Comparison of ENCODE assay signal across 24 mouse cellular contexts in the genomic region with DNA sequence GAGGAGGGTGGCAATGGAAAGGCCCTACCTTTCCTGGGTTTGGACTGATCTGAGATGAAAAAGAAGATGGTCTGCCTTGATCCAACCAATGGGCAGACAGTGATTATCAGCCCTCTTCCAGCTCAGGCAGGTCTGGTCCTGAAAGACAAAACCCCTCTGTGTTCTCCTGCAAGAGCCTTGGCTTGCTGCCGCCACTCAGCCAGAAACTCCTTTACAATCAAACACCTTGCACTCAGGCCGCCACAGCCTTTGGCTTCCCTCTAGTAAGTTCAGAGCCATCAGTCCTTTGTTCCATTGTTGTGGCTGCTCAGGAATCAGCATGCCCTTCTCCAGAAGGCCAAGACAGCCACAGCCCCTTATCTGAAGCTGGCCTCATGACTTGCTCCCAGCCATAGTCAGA. TPM values are rescaled to one million over a fixed set of nuclear protein-coding genes. Genes with fewer than 3 reads are reported as not detected.
DNase-seq lines count a peak whose midpoint lies in the region; ATAC-seq and TF ChIP-seq lines count a peak whose summit lies in the region.
"Had no signal": no experiment of that assay in that cellular context is flagged by ENCODE, and none has a peak within 500 bp of the region (broad histone marks: within the 10 kb centered on the region; RNA-seq: fewer than 3 reads in every experiment).

No protein-coding gene starts in this region.

- no peak for ATAC-seq in forebrain, embryonic 13.5 days
- ATAC-seq in forebrain, embryonic 11.5 days (replicated peaks; ENCODE audit: low FRiP score): no peak
- ATAC-seq in heart, embryonic 14.5 days (ENCODE audit: insufficient number of reproducible peaks, insufficient read depth, low FRiP score, low read depth): no peak
- no peak for ATAC-seq in lung, embryonic 14.5 days (ENCODE audit: insufficient read depth)
- no peak for ATAC-seq in forebrain, embryonic 14.5 days
- ATAC-seq: intestine, embryonic 15.5 days; lung, postnatal 0 days had no signal

- no peak overlapping the region for H3K4me2 ChIP-seq in forebrain, embryonic 13.5 days
- no peak overlapping the region for H3K4me2 ChIP-seq in forebrain, embryonic 11.5 days (ENCODE audit: low read depth, low read length, severe bottlenecking)
- H3K4me2 ChIP-seq in heart, embryonic 14.5 days (ENCODE audit: low read length): no peak overlapping the region
- H3K4me2 ChIP-seq in lung, embryonic 14.5 days: no peak overlapping the region
- no peak overlapping the region for H3K4me2 ChIP-seq in forebrain, embryonic 14.5 days (ENCODE audit: low read length)
- H3K4me2 ChIP-seq: hindbrain, embryonic 14.5 days; intestine, embryonic 15.5 days; limb, embryonic 15.5 days; midbrain, embryonic 13.5 days had no signal

- peaks cover 22% of the 10 kb centered on the region for H3K4me1 ChIP-seq in forebrain, embryonic 13.5 days
- no peaks in the 10 kb centered on the region for H3K4me1 ChIP-seq in forebrain, embryonic 11.5 days (replicated peaks; ENCODE audit: control insufficient read depth, insufficient read depth, low read length)
- H3K4me1 ChIP-seq in heart, embryonic 14.5 days (ENCODE audit: control insufficient read depth in 2 of 2, insufficient read depth in 2 of 2, low read length in 2 of 2): peaks cover 28 to 72% of the 10 kb centered on the region in 2 experiments
- H3K4me1 ChIP-seq in lung, embryonic 14.5 days (ENCODE audit: insufficient read depth): no peaks in the 10 kb centered on the region
- 0 out of 2 replicates have a peak, but pooled peaks cover 2% of the 10 kb centered on the region for H3K4me1 ChIP-seq in forebrain, embryonic 14.5 days (ENCODE audit: control insufficient read depth, insufficient read depth, low read length)

- TF ChIP-seq CTCF in lung, embryonic 14.5 days (IDR thresholded peaks at IDR 0.05; ENCODE audit: low read depth): no peak

- no peak overlapping the region for H3K9ac ChIP-seq in forebrain, embryonic 13.5 days
- H3K9ac ChIP-seq in forebrain, embryonic 11.5 days (ENCODE audit: low read length): no peak overlapping the region
- no peak overlapping the region for H3K9ac ChIP-seq in heart, embryonic 14.5 days (ENCODE audit: low read length)
- H3K9ac ChIP-seq in lung, embryonic 14.5 days: no peak overlapping the region
- H3K9ac ChIP-seq in forebrain, embryonic 14.5 days (ENCODE audit: low read length): no peak overlapping the region
- H3K9ac ChIP-seq: hindbrain, embryonic 14.5 days; intestine, embryonic 15.5 days; limb, embryonic 15.5 days; liver, embryonic 14.5 days; midbrain, embryonic 13.5 days had no signal

- H3K27ac ChIP-seq in forebrain, embryonic 13.5 days: peak overlapping the region; percentile 31; the same call in 1 of the 2 replicates
- no peak overlapping the region for H3K27ac ChIP-seq in forebrain, embryonic 11.5 days (ENCODE audit: low read depth, low read length)
- H3K27ac ChIP-seq in heart, embryonic 14.5 days (replicated peaks in 1 of 2; ENCODE audit: control insufficient read depth in 1 of 2, insufficient read depth in 1 of 2, low read depth in 2 of 2, low read length in 2 of 2): peak overlapping the region; percentile 6 to 64; a peak in 3 of 4 replicates
- peak overlapping the region; percentile 40; the same call in 1 of the 2 replicates for H3K27ac ChIP-seq in lung, embryonic 14.5 days (ENCODE audit: low read depth)
- H3K27ac ChIP-seq in forebrain, embryonic 14.5 days (ENCODE audit: low read depth, low read length): no peak overlapping the region
- H3K27ac ChIP-seq: hindbrain, embryonic 14.5 days; intestine, embryonic 15.5 days; left cerebral cortex, adult 2 months; limb, embryonic 15.5 days; liver, embryonic 14.5 days; midbrain, embryonic 13.5 days; stomach, postnatal 0 days had no signal

- no peaks in the 10 kb centered on the region for H3K27me3 ChIP-seq in forebrain, embryonic 13.5 days
- no peaks in the 10 kb centered on the region for H3K27me3 ChIP-seq in forebrain, embryonic 11.5 days (ENCODE audit: control insufficient read depth, insufficient read depth, low read length)
- H3K27me3 ChIP-seq in heart, embryonic 14.5 days (ENCODE audit: control insufficient read depth, insufficient read depth, low read length): no peaks in the 10 kb centered on the region
- no peaks in the 10 kb centered on the region for H3K27me3 ChIP-seq in lung, embryonic 14.5 days (ENCODE audit: insufficient read depth, low read length)
- no peaks in the 10 kb centered on the region for H3K27me3 ChIP-seq in forebrain, embryonic 14.5 days (replicated peaks; ENCODE audit: control insufficient read depth, insufficient read depth, low read length)
- H3K27me3 ChIP-seq: intestine, embryonic 15.5 days; limb, embryonic 15.5 days; midbrain, embryonic 13.5 days had no signal

- 53% methylated on average over 2 of the region's 2 CpGs for WGBS in forebrain, embryonic 13.5 days
- 60% methylated on average over 2 of the region's 2 CpGs for WGBS in forebrain, embryonic 11.5 days
- 62% methylated on average over 2 of the region's 2 CpGs for WGBS in heart, embryonic 14.5 days
- 74% methylated on average over 2 of the region's 2 CpGs for WGBS in lung, embryonic 14.5 days
- WGBS in forebrain, embryonic 14.5 days: 46% methylated on average over 2 of the region's 2 CpGs

- H3K9me3 ChIP-seq in forebrain, embryonic 13.5 days (replicated peaks): no peaks in the 10 kb centered on the region
- H3K9me3 ChIP-seq in forebrain, embryonic 11.5 days (ENCODE audit: control insufficient read depth, low read length): no peaks in the 10 kb centered on the region
- no peaks in the 10 kb centered on the region for H3K9me3 ChIP-seq in heart, embryonic 14.5 days (ENCODE audit: control insufficient read depth, low read length)
- no peaks in the 10 kb centered on the region for H3K9me3 ChIP-seq in lung, embryonic 14.5 days (ENCODE audit: low read depth, low read length)
- H3K9me3 ChIP-seq in forebrain, embryonic 14.5 days (replicated peaks; ENCODE audit: control insufficient read depth, low read length): no peaks in the 10 kb centered on the region
- H3K9me3 ChIP-seq: intestine, embryonic 15.5 days; limb, embryonic 15.5 days; midbrain, embryonic 13.5 days had no signal

- H3K4me3 ChIP-seq in forebrain, embryonic 13.5 days: no peak overlapping the region
- no peak overlapping the region for H3K4me3 ChIP-seq in forebrain, embryonic 11.5 days (ENCODE audit: low read depth, low read length)
- H3K4me3 ChIP-seq in heart, embryonic 14.5 days (ENCODE audit: control insufficient read depth in 1 of 2, insufficient read depth in 1 of 2, low read depth in 1 of 2, low read length in 2 of 2): no peak overlapping the region
- no peak overlapping the region for H3K4me3 ChIP-seq in lung, embryonic 14.5 days (ENCODE audit: low read depth, low read length)
- H3K4me3 ChIP-seq in forebrain, embryonic 14.5 days (ENCODE audit: low read depth, low read length): no peak overlapping the region
- H3K4me3 ChIP-seq: intestine, embryonic 15.5 days; left cerebral cortex, adult 2 months; limb, embryonic 15.5 days; midbrain, embryonic 13.5 days had no signal

- peaks cover 34% of the 10 kb centered on the region for H3K36me3 ChIP-seq in forebrain, embryonic 13.5 days (ENCODE audit: poor library complexity, severe bottlenecking)
- H3K36me3 ChIP-seq in forebrain, embryonic 11.5 days (ENCODE audit: control insufficient read depth, insufficient read depth, low read length): peaks cover 3% of the 10 kb centered on the region; the same call in 1 of the 2 replicates
- peaks cover 60% of the 10 kb centered on the region for H3K36me3 ChIP-seq in heart, embryonic 14.5 days (ENCODE audit: control insufficient read depth, insufficient read depth, low read length)
- H3K36me3 ChIP-seq in lung, embryonic 14.5 days (ENCODE audit: insufficient read depth): peaks cover 31% of the 10 kb centered on the region
- H3K36me3 ChIP-seq in forebrain, embryonic 14.5 days (ENCODE audit: control insufficient read depth, insufficient read depth, low read length): peaks cover 28% of the 10 kb centered on the region; the same call in 1 of the 2 replicates
- H3K36me3 ChIP-seq: intestine, embryonic 15.5 days had no signal

- no peak for DNase-seq in forebrain, embryonic 11.5 days (ENCODE audit: low spot score)
- no peak for DNase-seq in heart, adult 8-10 months (ENCODE audit: low spot score)
- no peak for DNase-seq in lung, embryonic 14.5 days
- no peak for DNase-seq in lung, postnatal 25 days (ENCODE audit: low spot score)
- peak; percentile 17 for DNase-seq in forebrain, embryonic 14.5 days (ENCODE audit: low spot score)
- no peak for DNase-seq in left cerebral cortex, adult 8-10 months (ENCODE audit: low spot score in 2 of 2)
- DNase-seq: adrenal gland, postnatal 36 days; cerebellum, adult 11 months; cerebellum, adult 9-11 months; kidney, adult 8-10 months; kidney, postnatal 10 days; left cerebral cortex, postnatal 4 days; thymus, adult 2 months; thymus, postnatal 4 days had no signal

RNA-seq across cellular contexts. Expression of gene Angptl2, which starts 15.9 kb away (rescaled TPM):
- polyA plus RNA-seq in forebrain, embryonic 13.5 days (2015; fragmentation: Nextera tagmentation; extraction: Ambion mirVana): 11.0 and 13.0 TPM in 2 replicates
- polyA plus RNA-seq in forebrain, embryonic 11.5 days (2014; fragmentation: Nextera tagmentation; extraction: Ambion mirVana): 24.4 and 25.2 TPM in 2 replicates
- 51.4 and 58.2 TPM in 2 replicates for polyA plus RNA-seq in heart, embryonic 14.5 days (2014; fragmentation: Nextera tagmentation; extraction: Ambion mirVana)
- total RNA-seq in heart, adult 8-10 months (2022): 10 to 100 TPM; 32.9 to 57.7 (median 53.5) TPM
- polyA plus RNA-seq in lung, embryonic 14.5 days (2014; fragmentation: Nextera tagmentation; extraction: Ambion mirVana): 30.1 and 30.3 TPM in 2 replicates
- polyA plus RNA-seq in forebrain, embryonic 14.5 days (2014; fragmentation: Nextera tagmentation; extraction: Ambion mirVana): 8.0 and 12.0 TPM in 2 replicates
- total RNA-seq in left cerebral cortex, adult 8-10 months (2022): 1 to 10 TPM; 4.0 to 4.7 (median 4.3) TPM

Comparison
In these comparisons a context has a peak if more than half of its experiments do, and no peak if none do; other contexts are left out.
1. H3K27ac ChIP-seq: peak in forebrain, embryonic 13.5 days (single experiment), heart, embryonic 14.5 days (2 of 2) and lung, embryonic 14.5 days (single experiment); none in forebrain, embryonic 11.5 days (single experiment) and forebrain, embryonic 14.5 days (single experiment).